Mouse (Mus musculus) neural tube, embryonic 13.5 days (tissue): Measurements from ENCODE around the gene Gsg1l. TPM values are rescaled to one million over a fixed set of nuclear protein-coding genes. Genes with fewer than 3 reads are reported as not detected.

ENCODE experiments used
- ATAC-seq: fragments of 200-750 bp; cut with Nextera tagmentation; 2 replicates; pipeline ENCODE4 v1.8.0; 2017; ENCODE audit warnings: low read depth, mild to moderate bottlenecking, moderate TSS enrichment, moderate library complexity
- H3K27ac ChIP-seq: fragments of 300-500 bp; sonication (generic); replicated peaks from 2 replicates; pipeline ENCODE4 v1.5.1; 2015; ENCODE audit warnings: moderate library complexity, mild to moderate bottlenecking, inconsistent platforms
- H3K27me3 ChIP-seq: fragments of 300-500 bp; sonication (generic); 2 replicates; pipeline ENCODE4 v1.6.1; 2015; ENCODE audit warnings: mild to moderate bottlenecking, inconsistent platforms
- H3K36me3 ChIP-seq: fragments of 300-500 bp; sonication (generic); 2 replicates; pipeline ENCODE4 v1.6.1; 2015; ENCODE audit warnings: mild to moderate bottlenecking, inconsistent platforms
- H3K4me1 ChIP-seq: fragments of 300-500 bp; sonication (generic); replicated peaks from 2 replicates; pipeline ENCODE4 v1.6.1; 2015; ENCODE audit warnings: inconsistent platforms
- H3K4me2 ChIP-seq: fragments of 300-500 bp; sonication (generic); 2 replicates; pipeline ENCODE4 v1.6.1; 2015; ENCODE audit warnings: inconsistent platforms, mild to moderate bottlenecking, moderate library complexity
- H3K4me3 ChIP-seq: fragments of 300-500 bp; sonication (generic); 2 replicates; pipeline ENCODE4 v1.5.1; 2015; ENCODE audit warnings: mild to moderate bottlenecking, inconsistent platforms
- H3K9ac ChIP-seq: fragments of 300-500 bp; sonication (generic); 2 replicates; pipeline ENCODE4 v1.6.1; 2015; ENCODE audit warnings: moderate library complexity, mild to moderate bottlenecking, inconsistent platforms
- H3K9me3 ChIP-seq: fragments of 300-500 bp; sonication (generic); 2 replicates; pipeline ENCODE4 v1.6.1; 2016; ENCODE audit warnings: inconsistent platforms
- WGBS: fragments of 180-500 bp; shearing (Covaris S2); methylation state at CpG from one replicate; pipeline ENCODE4 v1.1.7; 2015; 5-methylcytosine and 5-hydroxymethylcytosine counted together
- polyA plus RNA-seq: library from polyadenylated mRNA; unstranded; fragments of >200 nt; fragmentation: Nextera tagmentation; extraction: Ambion mirVana; gene quantifications from 2 replicates; pipeline ENCODE4 v1.2.1, GENCODE M21; 2015

Gene Gsg1l
- polyA plus RNA-seq, 1 experiment from 2014 or later, result 14.2 TPM

- Histone ChIP-seq H3K27ac (peak overlapping the region; percentile 49), H3K9me3 (no peaks in the 10 kb centered on the region), H3K36me3 (no peaks in the 10 kb centered on the region), H3K4me3 (no peak overlapping the region), H3K4me2 (no peak overlapping the region), H3K4me1 (peaks cover 42% of the 10 kb centered on the region), H3K27me3 (no peaks in the 10 kb centered on the region), H3K9ac (no peak overlapping the region)
- peak; percentile 37; the same call in 1 of the 2 replicates for ATAC-seq
- WGBS, result 74% methylated on average over 18 of the region's 18 CpGs
Observed at GRCm38 (mm10) chr7:126040794-126041526, 41.3 kb downstream of the Gsg1l start.

GRCm38 (mm10) chr7:126039847-126040246, 42.4 kb downstream of the Gsg1l start:
- 94% methylated on average over 5 of the region's 5 CpGs for WGBS
- H3K4me1 ChIP-seq, result peaks cover 49% of the 10 kb centered on the region
- no peak for ATAC-seq
- H3K27ac ChIP-seq, result peak overlapping the region; percentile 88
- H3K9ac ChIP-seq, result peak overlapping the region; percentile 56; the same call in 1 of the 2 replicates
- H3K4me3 ChIP-seq, result no peak overlapping the region
- H3K27me3 ChIP-seq, result no peaks in the 10 kb centered on the region
- H3K36me3 ChIP-seq, result no peaks in the 10 kb centered on the region
- no peak overlapping the region for H3K4me2 ChIP-seq
- H3K9me3 ChIP-seq, result no peaks in the 10 kb centered on the region

GRCm38 (mm10) chr7:126039247-126039835, 42.9 kb downstream of the Gsg1l start:
- Histone ChIP-seq H3K27ac (peak overlapping the region; percentile 88), H3K4me1 (peaks cover 54% of the 10 kb centered on the region), H3K9me3 (no peaks in the 10 kb centered on the region), H3K9ac (peak overlapping the region; percentile 56), H3K4me3 (no peak overlapping the region), H3K36me3 (no peaks in the 10 kb centered on the region), H3K4me2 (peak overlapping the region; percentile 39), H3K27me3 (no peaks in the 10 kb centered on the region)
- ATAC-seq, result peak; percentile 21; the same call in 1 of the 2 replicates
- WGBS, result 66% methylated on average over 5 of the region's 5 CpGs

- Histone ChIP-seq H3K9ac (peak overlapping the region; percentile 56), H3K4me2 (peak overlapping the region; percentile 39), H3K27me3 (no peaks in the 10 kb centered on the region), H3K36me3 (no peaks in the 10 kb centered on the region), H3K4me1 (peaks cover 54% of the 10 kb centered on the region), H3K27ac (peak overlapping the region; percentile 88), H3K9me3 (no peaks in the 10 kb centered on the region), H3K4me3 (no peak overlapping the region)
- ATAC-seq, result peak; percentile 37; the same call in 1 of the 2 replicates
- 17% methylated on average over 25 of the region's 25 CpGs for WGBS
Observed at GRCm38 (mm10) chr7:126038366-126039246, 43.6 kb downstream of the Gsg1l start.

GRCm38 (mm10) chr7:126035332-126035731, 46.9 kb downstream of the Gsg1l start:
- Histone ChIP-seq H3K4me1 (peaks cover 62% of the 10 kb centered on the region), H3K4me2 (no peak overlapping the region), H3K27ac (no peak overlapping the region), H3K9me3 (no peaks in the 10 kb centered on the region), H3K27me3 (no peaks in the 10 kb centered on the region), H3K9ac (no peak overlapping the region), H3K4me3 (no peak overlapping the region), H3K36me3 (no peaks in the 10 kb centered on the region)
- WGBS, result 67% methylated on average over 3 of the region's 3 CpGs
- no peak for ATAC-seq

- no peak overlapping the region for H3K4me3 ChIP-seq
- no peaks in the 10 kb centered on the region for H3K9me3 ChIP-seq
- peak overlapping the region; percentile 78 for H3K27ac ChIP-seq
- no peak overlapping the region for H3K9ac ChIP-seq
- H3K27me3 ChIP-seq, result no peaks in the 10 kb centered on the region
- H3K36me3 ChIP-seq, result no peaks in the 10 kb centered on the region
- peak; percentile 60; the same call in 1 of the 2 replicates for ATAC-seq
- WGBS, result 53% methylated on average over 5 of the region's 5 CpGs
- peaks cover 42% of the 10 kb centered on the region for H3K4me1 ChIP-seq
- no peak overlapping the region for H3K4me2 ChIP-seq
Observed at GRCm38 (mm10) chr7:126032776-126033209, 49.4 kb downstream of the Gsg1l start.

GRCm38 (mm10) chr7:126032365-126032755, 49.9 kb downstream of the Gsg1l start:
- Histone ChIP-seq H3K4me3 (no peak overlapping the region), H3K27me3 (no peaks in the 10 kb centered on the region), H3K27ac (peak overlapping the region; percentile 78), H3K4me2 (no peak overlapping the region), H3K9ac (no peak overlapping the region), H3K9me3 (no peaks in the 10 kb centered on the region), H3K36me3 (no peaks in the 10 kb centered on the region), H3K4me1 (peaks cover 42% of the 10 kb centered on the region)
- 84% methylated on average over 3 of the region's 3 CpGs for WGBS
- ATAC-seq, result peak; percentile 44; the same call in 1 of the 2 replicates

GRCm38 (mm10) chr7:126031598-126032364, 50.4 kb downstream of the Gsg1l start:
- no peak overlapping the region for H3K4me2 ChIP-seq

GRCm38 (mm10) chr7:126027410-126027809, 54.8 kb downstream of the Gsg1l start:
- H3K27ac ChIP-seq, result peak overlapping the region; percentile 42; the same call in 1 of the 2 replicates
- WGBS, result 19% methylated on average over 1 of the region's 1 CpGs
- no peaks in the 10 kb centered on the region for H3K36me3 ChIP-seq
- H3K9me3 ChIP-seq, result no peaks in the 10 kb centered on the region
- no peaks in the 10 kb centered on the region for H3K27me3 ChIP-seq
- no peak overlapping the region for H3K9ac ChIP-seq
- H3K4me3 ChIP-seq, result no peak overlapping the region
- no peak overlapping the region for H3K4me2 ChIP-seq
- ATAC-seq, result no peak
- peaks cover 33% of the 10 kb centered on the region for H3K4me1 ChIP-seq

More at GRCm38 (mm10) chr7:126031598-126032364, 50.4 kb downstream of the Gsg1l start:
- H3K4me3 ChIP-seq, result no peak overlapping the region
- peak overlapping the region; percentile 78 for H3K27ac ChIP-seq
- no peak overlapping the region for H3K9ac ChIP-seq
- H3K4me1 ChIP-seq, result peaks cover 45% of the 10 kb centered on the region
- ATAC-seq, result no peak
- 58% methylated on average over 10 of the region's 10 CpGs for WGBS
- no peaks in the 10 kb centered on the region for H3K27me3 ChIP-seq
- H3K9me3 ChIP-seq, result no peaks in the 10 kb centered on the region
- no peaks in the 10 kb centered on the region for H3K36me3 ChIP-seq

GRCm38 (mm10) chr7:126026600-126026999, 55.6 kb downstream of the Gsg1l start:
- H3K4me1 ChIP-seq, result peaks cover 24% of the 10 kb centered on the region
- H3K27ac ChIP-seq, result no peak overlapping the region
- WGBS, result 48% methylated on average over 5 of the region's 5 CpGs
- no peak overlapping the region for H3K4me3 ChIP-seq
- H3K9me3 ChIP-seq, result no peaks in the 10 kb centered on the region
- no peak for ATAC-seq
- no peak overlapping the region for H3K4me2 ChIP-seq
- no peaks in the 10 kb centered on the region for H3K36me3 ChIP-seq
- no peak overlapping the region for H3K9ac ChIP-seq
- H3K27me3 ChIP-seq, result no peaks in the 10 kb centered on the region

GRCm38 (mm10) chr7:126019966-126020365, 62.2 kb downstream of the Gsg1l start:
- ATAC-seq, result peak; percentile 11; the same call in 1 of the 2 replicates
- Histone ChIP-seq H3K27ac (peak overlapping the region; percentile 64), H3K9ac (no peak overlapping the region), H3K4me2 (no peak overlapping the region), H3K36me3 (no peaks in the 10 kb centered on the region), H3K27me3 (no peaks in the 10 kb centered on the region), H3K4me1 (peaks cover 26% of the 10 kb centered on the region), H3K4me3 (no peak overlapping the region), H3K9me3 (no peaks in the 10 kb centered on the region)
- 59% methylated on average over 6 of the region's 6 CpGs for WGBS
